Mouse (Mus musculus): Measurements from ENCODE around the gene Col4a2.

The Col4a2 gene

GRCm38 (mm10) chr8:11322724-11323585, 10.3 kb downstream of the Col4a2 start:
- no peak for DNase-seq (ENCODE audit: extremely low read depth, low read depth, low spot score)

GRCm38 (mm10) chr8:11323681-11324080, 11.1 kb downstream of the Col4a2 start:
- no peak for DNase-seq (ENCODE audit: extremely low read depth, low read depth, low spot score)

GRCm38 (mm10) chr8:11324801-11325395, 12.3 kb downstream of the Col4a2 start:
- DNase-seq (ENCODE audit: extremely low read depth, low read depth, low spot score): no peak

GRCm38 (mm10) chr8:11327298-11327697, 14.7 kb downstream of the Col4a2 start:
- DNase-seq (ENCODE audit: extremely low read depth, low read depth, low spot score): no peak

GRCm38 (mm10) chr8:11327722-11328417, 15.3 kb downstream of the Col4a2 start:
- no peak for DNase-seq (ENCODE audit: extremely low read depth, low read depth, low spot score)

GRCm38 (mm10) chr8:11331561-11331960, 19.0 kb downstream of the Col4a2 start:
- DNase-seq (ENCODE audit: extremely low read depth, low read depth, low spot score): no peak

- no peak for DNase-seq (ENCODE audit: extremely low read depth, low read depth, low spot score)
Observed at GRCm38 (mm10) chr8:11333746-11334145, 21.1 kb downstream of the Col4a2 start.

- DNase-seq (ENCODE audit: extremely low read depth, low read depth, low spot score): no peak
Observed at GRCm38 (mm10) chr8:11334493-11334892, 21.9 kb downstream of the Col4a2 start.

- DNase-seq (ENCODE audit: extremely low read depth, low read depth, low spot score): no peak
Observed at GRCm38 (mm10) chr8:11335238-11335637, 22.6 kb downstream of the Col4a2 start.

GRCm38 (mm10) chr8:11336346-11336745, 23.7 kb downstream of the Col4a2 start:
- no peak for DNase-seq (ENCODE audit: extremely low read depth, low read depth, low spot score)

GRCm38 (mm10) chr8:11337642-11338041, 25.0 kb downstream of the Col4a2 start:
- DNase-seq (ENCODE audit: extremely low read depth, low read depth, low spot score): no peak

- no peak for DNase-seq (ENCODE audit: extremely low read depth, low read depth, low spot score)
Observed at GRCm38 (mm10) chr8:11338507-11338906, 25.9 kb downstream of the Col4a2 start.

GRCm38 (mm10) chr8:11340310-11341110, 27.9 kb downstream of the Col4a2 start:
- DNase-seq (ENCODE audit: extremely low read depth, low read depth, low spot score): no peak

- no peak for DNase-seq (ENCODE audit: extremely low read depth, low read depth, low spot score)
Observed at GRCm38 (mm10) chr8:11341111-11341566, 28.5 kb downstream of the Col4a2 start.

- DNase-seq (ENCODE audit: extremely low read depth, low read depth, low spot score): no peak
Observed at GRCm38 (mm10) chr8:11344459-11344858, 31.9 kb downstream of the Col4a2 start.

GRCm38 (mm10) chr8:11346225-11346624, 33.6 kb downstream of the Col4a2 start:
- no peak for DNase-seq (ENCODE audit: extremely low read depth, low read depth, low spot score)

GRCm38 (mm10) chr8:11347699-11348098, 35.1 kb downstream of the Col4a2 start:
- no peak for DNase-seq (ENCODE audit: extremely low read depth, low read depth, low spot score)

- no peak for DNase-seq (ENCODE audit: extremely low read depth, low read depth, low spot score)
Observed at GRCm38 (mm10) chr8:11348622-11349021, 36.0 kb downstream of the Col4a2 start.

GRCm38 (mm10) chr8:11351355-11351754, 38.8 kb downstream of the Col4a2 start:
- no peak for DNase-seq (ENCODE audit: extremely low read depth, low read depth, low spot score)

- DNase-seq (ENCODE audit: extremely low read depth, low read depth, low spot score): no peak
Observed at GRCm38 (mm10) chr8:11352514-11352913, 39.9 kb downstream of the Col4a2 start.
